Mouse (Mus musculus) kidney, embryonic 14.5 days (tissue): ENCODE results near the gene Gramd1b. TPM values are rescaled to one million over a fixed set of nuclear protein-coding genes. Genes with fewer than 3 reads are reported as not detected.

Experiments used
- ATAC-seq: fragments of 200-750 bp; cut with Nextera tagmentation; 2 replicates; pipeline ENCODE4 v1.8.0; 2017; ENCODE audit warnings: moderate number of reproducible peaks, mild to moderate bottlenecking, moderate TSS enrichment, moderate library complexity; ENCODE audit not compliant: low FRiP score, low TSS enrichment
- H3K27ac ChIP-seq: fragments of 300-500 bp; sonication (generic); 2 replicates; pipeline ENCODE4 v1.5.1; 2014; ENCODE audit warnings: low read depth, mild to moderate bottlenecking, low read length, moderate library complexity, mixed read lengths
- H3K27me3 ChIP-seq: fragments of 300-500 bp; sonication (generic); 2 replicates; pipeline ENCODE4 v1.6.1; 2014; ENCODE audit warnings: mild to moderate bottlenecking, low read length; ENCODE audit not compliant: control insufficient read depth, insufficient read depth
- H3K36me3 ChIP-seq: fragments of 300-500 bp; sonication (generic); 2 replicates; pipeline ENCODE4 v1.6.1; 2014; ENCODE audit warnings: low read length, mixed read lengths; ENCODE audit not compliant: control insufficient read depth, insufficient read depth
- H3K4me1 ChIP-seq: fragments of 300-500 bp; sonication (generic); 2 replicates; pipeline ENCODE4 v1.6.1; 2014; ENCODE audit warnings: low read length, mixed read lengths; ENCODE audit not compliant: control insufficient read depth, insufficient read depth
- H3K4me2 ChIP-seq: fragments of 300-500 bp; sonication (generic); replicated peaks from 2 replicates; pipeline ENCODE4 v1.6.1; 2014; ENCODE audit warnings: low read depth, mild to moderate bottlenecking, low read length
- H3K4me3 ChIP-seq: fragments of 300-500 bp; sonication (generic); 2 replicates; pipeline ENCODE4 v1.5.1; 2014; ENCODE audit warnings: mild to moderate bottlenecking, low read length
- H3K9ac ChIP-seq: fragments of 300-500 bp; sonication (generic); 2 replicates; pipeline ENCODE4 v1.6.1; 2014; ENCODE audit warnings: low read depth, mild to moderate bottlenecking, low read length, moderate library complexity
- H3K9me3 ChIP-seq: fragments of 300-500 bp; sonication (generic); 2 replicates; pipeline ENCODE4 v1.6.1; 2016; ENCODE audit warnings: low read length; ENCODE audit not compliant: control insufficient read depth
- WGBS: fragments of 180-500 bp; shearing (Covaris S2); extraction: QIAGEN DNeasy Blood & Tissue Kit; methylation state at CpG from one replicate; pipeline ENCODE4 v1.1.7; 2014; 5-methylcytosine and 5-hydroxymethylcytosine counted together
- polyA plus RNA-seq: library from polyadenylated mRNA; unstranded; fragments of >200 nt; fragmentation: Nextera tagmentation; extraction: Ambion mirVana; gene quantifications from 2 replicates; pipeline ENCODE4 v1.2.1, GENCODE M21; 2014

Gene Gramd1b
- polyA plus RNA-seq, 1 experiment from 2014 or later: 7.4 TPM

- no peak for ATAC-seq
- Histone ChIP-seq H3K4me3 (no peak overlapping the region), H3K27me3 (peaks cover 22% of the 10 kb centered on the region), H3K27ac (no peak overlapping the region), H3K9me3 (no peaks in the 10 kb centered on the region), H3K9ac (no peak overlapping the region), H3K4me1 (no peaks in the 10 kb centered on the region; the same call in 1 of the 2 replicates), H3K4me2 (no peak overlapping the region), H3K36me3 (no peaks in the 10 kb centered on the region)
- 61% methylated on average over 4 of the region's 4 CpGs for WGBS
These were observed 2.5 kb downstream of the Gramd1b start for GRCm38 (mm10) chr9:40528733-40529132.

GRCm38 (mm10) chr9:40526928-40527327 is 4.3 kb downstream of the Gramd1b start:
- no peak overlapping the region for H3K9ac ChIP-seq
- H3K4me1 ChIP-seq: no peaks in the 10 kb centered on the region; the same call in 1 of the 2 replicates
- no peak for ATAC-seq
- no peaks in the 10 kb centered on the region for H3K36me3 ChIP-seq
- WGBS: 71% methylated on average over 3 of the region's 3 CpGs
- no peak overlapping the region for H3K4me2 ChIP-seq
- H3K27ac ChIP-seq: no peak overlapping the region
- no peaks in the 10 kb centered on the region for H3K9me3 ChIP-seq
- peaks cover 19% of the 10 kb centered on the region for H3K27me3 ChIP-seq
- H3K4me3 ChIP-seq: no peak overlapping the region

GRCm38 (mm10) chr9:40522156-40522555 is 9.0 kb downstream of the Gramd1b start:
- Histone ChIP-seq H3K9ac (no peak overlapping the region), H3K27me3 (no peaks in the 10 kb centered on the region), H3K4me3 (no peak overlapping the region), H3K36me3 (no peaks in the 10 kb centered on the region), H3K4me1 (no peaks in the 10 kb centered on the region), H3K4me2 (no peak overlapping the region), H3K9me3 (no peaks in the 10 kb centered on the region), H3K27ac (no peak overlapping the region)
- WGBS: 83% methylated on average over 7 of the region's 7 CpGs
- ATAC-seq: no peak

DNA sequence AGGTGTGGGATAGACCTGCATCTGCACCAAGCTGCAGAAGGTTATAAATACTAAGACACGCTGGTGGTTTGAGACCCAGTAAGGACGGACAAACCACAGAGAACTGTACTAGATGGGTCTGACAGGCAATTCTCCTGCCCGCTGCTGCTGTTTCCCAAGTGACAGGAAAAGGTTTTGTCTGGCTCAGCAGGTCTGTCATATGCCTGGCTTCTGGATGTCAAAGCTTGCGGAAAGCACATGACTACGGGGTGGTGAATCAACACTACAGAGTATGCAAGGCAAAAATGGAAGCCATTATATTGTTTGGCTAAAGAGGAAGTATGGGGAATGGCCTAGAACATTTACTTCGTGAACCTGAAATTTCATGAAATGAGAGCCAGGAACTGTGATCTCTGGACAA is 10.1 kb downstream of the Gramd1b start:
- no peaks in the 10 kb centered on the region for H3K36me3 ChIP-seq
- H3K27me3 ChIP-seq: no peaks in the 10 kb centered on the region
- no peak overlapping the region for H3K4me2 ChIP-seq
- no peak overlapping the region for H3K9ac ChIP-seq
- H3K9me3 ChIP-seq: no peaks in the 10 kb centered on the region
- no peaks in the 10 kb centered on the region for H3K4me1 ChIP-seq
- H3K4me3 ChIP-seq: no peak overlapping the region
- WGBS: 90% methylated on average over 6 of the region's 6 CpGs
- ATAC-seq: no peak
- H3K27ac ChIP-seq: no peak overlapping the region

GRCm38 (mm10) chr9:40519294-40519693 is 11.9 kb downstream of the Gramd1b start:
- 92% methylated on average over 3 of the region's 3 CpGs for WGBS
- no peak overlapping the region for H3K9ac ChIP-seq

DNA sequence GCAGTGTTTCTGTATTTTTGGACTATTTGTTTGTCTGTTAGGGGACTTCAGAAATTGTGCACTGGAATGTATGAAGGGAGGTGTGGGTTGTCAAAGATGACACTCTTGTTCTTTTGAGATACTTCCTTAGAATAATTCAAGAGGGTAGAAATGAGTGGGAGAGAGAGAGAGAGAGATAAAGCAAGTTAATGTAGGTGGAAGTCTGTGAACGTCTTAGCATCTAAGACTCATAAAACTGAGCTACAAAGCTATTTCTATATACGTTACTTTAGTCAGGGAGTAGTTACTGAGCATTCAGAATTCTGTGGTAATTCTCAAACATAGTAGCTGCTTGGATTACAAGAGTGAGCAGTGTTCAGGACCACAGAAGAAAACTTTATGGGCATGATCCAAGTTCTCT is 19.2 kb downstream of the Gramd1b start:
- Histone ChIP-seq H3K9ac (no peak overlapping the region), H3K36me3 (no peaks in the 10 kb centered on the region), H3K9me3 (no peaks in the 10 kb centered on the region), H3K27ac (no peak overlapping the region), H3K4me1 (no peaks in the 10 kb centered on the region), H3K27me3 (no peaks in the 10 kb centered on the region), H3K4me3 (no peak overlapping the region), H3K4me2 (no peak overlapping the region)
- ATAC-seq: no peak
- 75% methylated on average over 2 of the region's 2 CpGs for WGBS

More at GRCm38 (mm10) chr9:40519294-40519693, 11.9 kb downstream of the Gramd1b start:
- H3K4me1 ChIP-seq: no peaks in the 10 kb centered on the region
- ATAC-seq: no peak
- no peak overlapping the region for H3K4me2 ChIP-seq
- no peaks in the 10 kb centered on the region for H3K9me3 ChIP-seq
- H3K27ac ChIP-seq: no peak overlapping the region
- H3K36me3 ChIP-seq: no peaks in the 10 kb centered on the region
- H3K4me3 ChIP-seq: no peak overlapping the region
- H3K27me3 ChIP-seq: no peaks in the 10 kb centered on the region

DNA sequence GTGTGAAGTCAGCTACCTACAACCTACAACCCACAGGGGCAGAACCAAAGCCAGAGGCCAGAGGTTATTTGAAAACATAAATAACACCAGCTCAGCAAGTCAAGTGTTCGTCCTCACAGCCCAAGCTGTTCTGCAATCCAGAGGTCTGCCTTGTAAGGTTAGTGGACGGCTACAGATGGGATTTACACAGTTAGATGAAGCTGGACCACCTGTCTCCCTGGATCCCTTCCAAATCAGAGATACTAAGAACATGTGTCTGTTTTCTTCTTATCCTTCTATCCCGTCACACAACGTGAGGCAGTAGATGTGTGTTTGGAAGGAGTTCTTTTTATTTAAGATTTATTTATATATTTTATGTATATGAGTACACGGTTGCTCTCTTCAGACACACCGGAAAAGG is 21.7 kb downstream of the Gramd1b start:
- WGBS: 76% methylated on average over 6 of the region's 6 CpGs
- ATAC-seq: no peak
- Histone ChIP-seq H3K36me3 (no peaks in the 10 kb centered on the region), H3K4me2 (no peak overlapping the region), H3K27me3 (no peaks in the 10 kb centered on the region), H3K9me3 (no peaks in the 10 kb centered on the region), H3K4me1 (no peaks in the 10 kb centered on the region), H3K4me3 (no peak overlapping the region), H3K9ac (no peak overlapping the region), H3K27ac (no peak overlapping the region)

- Histone ChIP-seq H3K9me3 (no peaks in the 10 kb centered on the region), H3K36me3 (no peaks in the 10 kb centered on the region), H3K9ac (no peak overlapping the region), H3K4me3 (no peak overlapping the region), H3K27ac (no peak overlapping the region), H3K4me2 (no peak overlapping the region), H3K4me1 (no peaks in the 10 kb centered on the region), H3K27me3 (no peaks in the 10 kb centered on the region)
- no peak for ATAC-seq
- 78% methylated on average over 3 of the region's 3 CpGs for WGBS
These were observed 24.6 kb downstream of the Gramd1b start for GRCm38 (mm10) chr9:40506576-40506975.

DNA sequence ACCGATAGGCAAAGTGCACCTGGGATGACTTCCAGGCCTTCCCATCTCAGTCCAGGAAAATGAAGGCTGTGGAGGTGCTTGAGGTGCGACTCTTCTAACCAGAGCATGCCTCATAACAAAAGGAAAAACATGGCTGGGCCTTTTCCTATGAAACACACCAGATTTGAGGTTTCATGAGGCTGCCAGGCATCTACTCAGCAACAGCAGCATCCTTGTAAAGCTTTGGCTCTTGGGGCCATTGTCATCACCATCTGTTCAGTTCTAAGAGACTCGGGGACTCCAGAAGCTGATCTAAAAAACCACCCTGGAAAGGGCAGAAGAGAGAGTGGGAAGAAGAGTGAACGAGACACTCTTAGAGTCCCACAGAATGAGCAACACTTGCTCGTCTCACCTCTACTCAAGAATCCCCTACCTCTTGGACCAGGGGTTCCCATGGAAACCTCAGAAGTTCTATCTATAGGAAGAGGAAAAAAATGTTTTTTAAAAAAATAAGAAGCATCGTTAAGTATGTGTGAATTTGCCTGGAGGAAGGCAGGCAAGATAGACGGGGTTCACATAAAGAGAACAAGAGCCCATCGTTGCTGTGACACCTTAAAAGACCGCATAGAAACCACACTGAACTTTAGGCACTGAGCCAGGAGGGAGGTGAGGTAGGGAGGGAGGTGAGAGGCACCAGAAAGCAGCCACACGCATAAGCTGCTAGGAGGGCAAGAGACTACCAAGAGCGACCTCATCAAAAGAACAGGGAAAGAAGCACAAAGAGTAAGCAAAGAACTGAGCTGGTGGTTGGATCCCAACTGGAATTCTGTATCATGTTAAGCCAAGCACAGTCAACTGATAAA is 25.5 kb downstream of the Gramd1b start:
- H3K27ac ChIP-seq: no peak overlapping the region
- H3K4me3 ChIP-seq: no peak overlapping the region
- no peaks in the 10 kb centered on the region for H3K36me3 ChIP-seq
- no peak overlapping the region for H3K9ac ChIP-seq
- WGBS: 72% methylated on average over 11 of the region's 11 CpGs
- no peak for ATAC-seq
- no peaks in the 10 kb centered on the region for H3K9me3 ChIP-seq
- H3K4me1 ChIP-seq: no peaks in the 10 kb centered on the region
- H3K27me3 ChIP-seq: no peaks in the 10 kb centered on the region
- H3K4me2 ChIP-seq: no peak overlapping the region
